Mouse (Mus musculus) MEL (cell line): ENCODE results near the gene Olfr427. TPM values are rescaled to one million over a fixed set of nuclear protein-coding genes. Genes with fewer than 3 reads are reported as not detected.
"Not testable (repeated sequence)": the region's sequence is repeated elsewhere in the genome, so short reads cannot be mapped to it uniquely, and the experiment has no call there.

ENCODE experiments used
- DNase-seq: peaks from one replicate; pipeline ENCODE4 v3.0.0; 2011; ENCODE audit warnings: low read depth, low spot score
- H3K27ac ChIP-seq: 2 replicates; pipeline ENCODE4 v1.5.1; 2012; ENCODE audit warnings: low read depth, mild to moderate bottlenecking, control low read depth, low read length, moderate library complexity; ENCODE audit not compliant: control insufficient read depth
- H3K27me3 ChIP-seq, 2 experiments: fragments of 150-350 bp in 1 of 2; sonication (generic) in 1 of 2; 2 replicates each; pipeline ENCODE4 v1.6.1; 2012; ENCODE audit warnings: low read length in 2 of 2, mild to moderate bottlenecking in 2 of 2, improper control_type of control experiment in 1 of 2, moderate library complexity in 1 of 2; ENCODE audit not compliant: insufficient read depth in 2 of 2, control insufficient read depth in 1 of 2
- H3K36me3 ChIP-seq, 2 experiments: 2 replicates each; pipeline ENCODE4 v1.6.1; 2012 to 2014; ENCODE audit warnings: low read length in 2 of 2, improper control_type of control experiment in 1 of 2, inconsistent platforms in 1 of 2, mild to moderate bottlenecking in 1 of 2; ENCODE audit not compliant: insufficient read depth in 2 of 2, control insufficient read depth in 1 of 2
- H3K4me1 ChIP-seq, 2 experiments: fragments of 150-350 bp in 1 of 2; sonication (generic) in 1 of 2; 2 replicates each; pipeline ENCODE4 v1.6.1; 2012; ENCODE audit warnings: low read length in 2 of 2, improper control_type of control experiment in 1 of 2, mild to moderate bottlenecking in 1 of 2; ENCODE audit not compliant: insufficient read depth in 2 of 2, control insufficient read depth in 1 of 2
- H3K4me3 ChIP-seq, 2 experiments: fragments of 150-350 bp in 1 of 2; sonication (generic) in 1 of 2; 2 replicates each; pipeline ENCODE4 v1.5.1; 2012; ENCODE audit warnings: low read depth in 2 of 2, low read length in 2 of 2, mild to moderate bottlenecking in 2 of 2, moderate library complexity in 2 of 2, control low read depth in 1 of 2, improper control_type of control experiment in 1 of 2; ENCODE audit not compliant: control insufficient read depth in 1 of 2, insufficient read depth in 1 of 2
- H3K79me2 ChIP-seq: 2 replicates; pipeline ENCODE4 v1.6.1; 2012; ENCODE audit warnings: mild to moderate bottlenecking, low read length, moderate library complexity; ENCODE audit not compliant: control insufficient read depth, poor library complexity, insufficient read depth
- H3K9ac ChIP-seq: 2 replicates; pipeline ENCODE4 v1.6.1; 2012; ENCODE audit warnings: low read depth, mild to moderate bottlenecking, control low read depth, low read length, moderate library complexity; ENCODE audit not compliant: control insufficient read depth, poor library complexity, severe bottlenecking
- H3K9me3 ChIP-seq: fragments of 150-350 bp; sonication (generic); replicated peaks from 2 replicates; pipeline ENCODE4 v1.6.1; 2012; ENCODE audit warnings: mild to moderate bottlenecking, low read length, improper control_type of control experiment, moderate library complexity; ENCODE audit not compliant: insufficient read depth
- E2F4 ChIP-seq: IDR thresholded peaks from 2 replicates; pipeline ENCODE4 v1.6.1; 2011; ENCODE audit warnings: low read depth, low read length, improper control_type of control experiment, borderline replicate concordance
- ELF1 ChIP-seq: IDR thresholded peaks from 2 replicates; pipeline ENCODE4 v1.6.1; 2014; ENCODE audit warnings: low read depth, mild to moderate bottlenecking, inconsistent platforms, low read length, improper control_type of control experiment, moderate library complexity
- ETS1 ChIP-seq: IDR thresholded peaks from 2 replicates; pipeline ENCODE4 v1.6.1; 2012; ENCODE audit warnings: low read depth, mild to moderate bottlenecking, inconsistent platforms, low read length, improper control_type of control experiment, moderate library complexity
- JUND ChIP-seq: IDR thresholded peaks from 2 replicates; pipeline ENCODE4 v1.6.1; 2011; ENCODE audit warnings: low read depth, mild to moderate bottlenecking, improper control_type of control experiment, low read length
- KAT2A ChIP-seq: conservative IDR thresholded peaks from 2 replicates; pipeline ENCODE4 v1.6.1; 2012; ENCODE audit warnings: low read depth, low read length, improper control_type of control experiment, inconsistent platforms
- MEF2A ChIP-seq: IDR thresholded peaks from 2 replicates; pipeline ENCODE4 v1.6.1; 2014; ENCODE audit warnings: low read depth, mild to moderate bottlenecking, inconsistent platforms, low read length, improper control_type of control experiment; ENCODE audit not compliant: poor library complexity, insufficient replicate concordance, severe bottlenecking; ENCODE audit errors: extremely low read depth
- MXI1 ChIP-seq: IDR thresholded peaks from 2 replicates; pipeline ENCODE4 v1.6.1; 2011; ENCODE audit warnings: mild to moderate bottlenecking, low read depth, low read length, improper control_type of control experiment
- MYB ChIP-seq: IDR thresholded peaks from 2 replicates; pipeline ENCODE4 v1.6.1; 2011; ENCODE audit warnings: mild to moderate bottlenecking, low read depth, low read length, improper control_type of control experiment
- POLR2AphosphoS2 ChIP-seq: IDR thresholded peaks from 2 replicates; pipeline ENCODE4 v1.6.1; 2011; ENCODE audit warnings: low read length, improper control_type of control experiment
- POLR2AphosphoS5 ChIP-seq: IDR thresholded peaks from 2 replicates; pipeline ENCODE4 v1.6.1; 2012; ENCODE audit warnings: low read depth, borderline replicate concordance, mild to moderate bottlenecking, inconsistent platforms, low read length, moderate library complexity, mixed read lengths
- RAD21 ChIP-seq: IDR thresholded peaks from 2 replicates; pipeline ENCODE4 v1.6.1; 2011; ENCODE audit warnings: mild to moderate bottlenecking, low read depth, low read length, improper control_type of control experiment
- RCOR1 ChIP-seq: IDR thresholded peaks from 2 replicates; pipeline ENCODE4 v1.6.1; 2012; ENCODE audit warnings: low read depth, mild to moderate bottlenecking, inconsistent platforms, low read length, improper control_type of control experiment
- SIN3A ChIP-seq: IDR thresholded peaks from 2 replicates; pipeline ENCODE4 v1.6.1; 2012; ENCODE audit warnings: low read length, improper control_type of control experiment, inconsistent platforms
- SMC3 ChIP-seq: IDR thresholded peaks from 2 replicates; pipeline ENCODE4 v1.6.1; 2011; ENCODE audit warnings: low read depth, low read length, improper control_type of control experiment
- TBP ChIP-seq: IDR thresholded peaks from 2 replicates; pipeline ENCODE4 v1.8.0; 2011; ENCODE audit warnings: low read depth, low read length, improper control_type of control experiment
- TCF12 ChIP-seq: IDR thresholded peaks from 2 replicates; pipeline ENCODE4 v1.6.1; 2014; ENCODE audit warnings: low read depth, mild to moderate bottlenecking, inconsistent platforms, low read length, improper control_type of control experiment, moderate library complexity
- UBTF ChIP-seq: IDR thresholded peaks from 2 replicates; pipeline ENCODE4 v1.6.1; 2012; ENCODE audit warnings: low read depth, mild to moderate bottlenecking, inconsistent platforms, low read length, improper control_type of control experiment, moderate library complexity, borderline replicate concordance; ENCODE audit not compliant: insufficient read depth
- ZKSCAN1 ChIP-seq: IDR thresholded peaks from 2 replicates; pipeline ENCODE4 v1.6.1; 2012; ENCODE audit warnings: low read depth, mild to moderate bottlenecking, inconsistent platforms, low read length, improper control_type of control experiment, moderate library complexity
- ZMIZ1 ChIP-seq: IDR thresholded peaks from 2 replicates; pipeline ENCODE4 v1.6.1; 2012; ENCODE audit warnings: low read depth, mild to moderate bottlenecking, inconsistent platforms, low read length, improper control_type of control experiment, moderate library complexity
- ZNF384 ChIP-seq: IDR thresholded peaks from 2 replicates; pipeline ENCODE4 v1.6.1; 2012; ENCODE audit warnings: low read depth, mild to moderate bottlenecking, inconsistent platforms, low read length, improper control_type of control experiment
- polyA plus RNA-seq, 2 experiments: library from polyadenylated mRNA; stranded (reverse) in 1 of 2; unstranded in 1 of 2; fragments of >175 nt in 1 of 2; fragments of >200 nt in 1 of 2; gene quantifications; 2 replicates each; pipeline versions ENCODE4 v1.2.1 to v1.2.4; 2012; ENCODE audit warnings: low replicate concordance in 2 of 2, low read depth in 1 of 2; ENCODE audit not compliant: insufficient read length in 2 of 2, insufficient read depth in 1 of 2, missing spikeins in 1 of 2
- total RNA-seq: library from RNA; depleted of rRNA; stranded (reverse); fragments of 300-350 nt; gene quantifications from 2 replicates; pipeline ENCODE4 v1.2.3, GENCODE M21; 2012; rRNA removed

Olfr427 gene
- not detected in 2 replicates for total RNA-seq
- polyA plus RNA-seq = not detected

DNA sequence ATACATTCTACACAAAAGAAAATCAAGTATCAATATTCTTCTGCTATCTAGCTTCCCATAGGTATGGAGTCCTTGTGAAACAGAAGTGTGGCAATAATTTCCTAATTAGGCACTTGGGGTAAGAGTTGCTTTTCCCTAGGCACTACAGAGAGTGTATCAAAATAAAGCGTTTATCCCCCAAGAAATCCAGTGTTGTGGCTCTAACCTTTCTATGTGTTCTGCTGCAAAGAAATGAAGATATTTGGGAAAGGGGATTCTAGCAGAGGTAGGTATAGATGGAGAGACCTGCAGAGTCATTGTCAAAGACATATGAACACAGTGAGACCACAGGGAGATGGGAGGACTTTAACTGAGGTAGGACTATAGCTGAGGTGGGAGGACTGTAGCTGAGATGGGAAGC, at the start of gene Olfr427:
TSS of gene Olfr427 (plus strand) at position 301 of the 400 bp plus-strand sequence.
- H3K4me1 ChIP-seq = no peaks in the 10 kb centered on the region
- no peak within 1 kb of the TSS for H3K9ac ChIP-seq
- no peaks in the 10 kb centered on the region for H3K79me2 ChIP-seq
- H3K27ac ChIP-seq = no peak within 1 kb of the TSS
- DNase-seq = no peak
- no peaks in the 10 kb centered on the region for H3K36me3 ChIP-seq
- TF ChIP-seq TCF12 (no peak), RAD21 (no peak), TBP (no peak), SMC3 (no peak), MXI1 (no peak), POLR2AphosphoS2 (no peak), POLR2AphosphoS5 (no peak), SIN3A (no peak), ZNF384 (no peak), JUND (no peak), MYB (no peak), UBTF (no peak), RCOR1 (no peak), KAT2A (no peak), MEF2A (no peak), ZMIZ1 (no peak), ETS1 (no peak), E2F4 (no peak), ZKSCAN1 (no peak), ELF1 (no peak)
- no peaks in the 10 kb centered on the region; a peak in 1 of 4 replicates for H3K27me3 ChIP-seq
- no peak within 1 kb of the TSS for H3K4me3 ChIP-seq
- H3K9me3 ChIP-seq = no peaks in the 10 kb centered on the region

GRCm38 (mm10) chr1:174048227-174048626, 48.5 kb upstream of the Olfr427 start:
- H3K27me3 ChIP-seq, H3K9me3 ChIP-seq, H3K79me2 ChIP-seq, H3K36me3 ChIP-seq, H3K4me3 ChIP-seq, H3K4me1 ChIP-seq, H3K27ac ChIP-seq, H3K9ac ChIP-seq, DNase-seq: not testable (repeated sequence)
